12 mouse cellular contexts compared by ENCODE assay signal in the genomic region with DNA sequence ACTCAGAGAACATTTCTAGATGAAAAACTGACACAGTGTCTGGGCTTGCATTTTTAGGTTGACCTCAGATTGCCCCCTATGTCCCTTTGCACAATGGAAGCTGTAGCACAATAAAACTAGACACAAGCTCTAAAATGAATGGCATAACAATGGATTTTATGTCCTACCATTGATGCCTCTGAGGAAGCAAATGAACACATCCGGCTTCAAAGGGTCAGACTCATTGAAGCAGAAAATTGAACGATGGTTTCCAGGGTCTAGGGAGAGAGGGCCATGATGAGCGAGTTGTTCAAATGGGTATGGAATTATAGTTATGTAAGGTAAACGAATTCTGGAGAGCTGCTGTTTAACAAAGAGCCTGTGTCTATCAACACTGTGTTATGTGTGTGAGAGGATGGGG.
"Had no signal": no experiment of that assay in that cellular context is flagged by ENCODE, and none has a peak within 500 bp of the region (broad histone marks: within the 10 kb centered on the region; RNA-seq: fewer than 3 reads in every experiment).

No protein-coding gene starts in this region.

- ATAC-seq: midbrain, embryonic 13.5 days; midbrain, embryonic 16.5 days had no signal

- DNase-seq: kidney, adult 2 months; kidney, postnatal 25 days; layer of hippocampus, postnatal 36 days; liver, embryonic 13.5 days; lung, adult 2 months; lung, postnatal 14 days; lung, postnatal 4 days; right cerebral cortex, postnatal 25 days; spleen, adult 18-20 months; thymus, postnatal 25 days had no signal
